Mouse (Mus musculus): ENCODE data around the gene Cnot4. TPM values are rescaled to one million over a fixed set of nuclear protein-coding genes. Genes with fewer than 3 reads are reported as not detected.
"Not testable (repeated sequence)": the region's sequence is repeated elsewhere in the genome, so short reads cannot be mapped to it uniquely, and the experiment has no call there.

Cnot4 gene
- 2.9 and 6.3 TPM in 2 replicates for polyA plus RNA-seq (2012; ENCODE audit: insufficient read depth, low replicate concordance)

- Histone ChIP-seq H3K9me3 (no peaks in the 10 kb centered on the region), H3K36me3 (replicated peaks; ENCODE audit: low read length) (peaks cover 3% of the 10 kb centered on the region), H3K27me3 (replicated peaks) (no peaks in the 10 kb centered on the region), H3K4me3 (replicated peaks) (peak within 1 kb of the TSS; percentile 97), H3K4me1 (peaks cover 31% of the 10 kb centered on the region)
- TF ChIP-seq FLI1 (IDR thresholded peaks at IDR 0.05; ENCODE audit: low read length) (no peak), GATA1 (IDR thresholded peaks at IDR 0.05; ENCODE audit: borderline replicate concordance, low read length) (no peak)
Measured at GRCm38 (mm10) chr6:35133579-35134488, at the start of gene Cnot4. Gene Cnot4, minus strand, starts transcription at chr6:35133724.

GRCm38 (mm10) chr6:35179299-35179698, 45.8 kb upstream of the Cnot4 start:
- not testable (repeated sequence) for H3K4me3 ChIP-seq (replicated peaks); H3K9me3 ChIP-seq; H3K36me3 ChIP-seq (replicated peaks; ENCODE audit: low read length); H3K27me3 ChIP-seq (replicated peaks)
- H3K4me1 ChIP-seq: peaks cover 29% of the 10 kb centered on the region

GRCm38 (mm10) chr6:35177650-35178272, 44.2 kb upstream of the Cnot4 start:
- Histone ChIP-seq H3K36me3 (replicated peaks; ENCODE audit: low read length) (no peaks in the 10 kb centered on the region), H3K27me3 (replicated peaks) (no peaks in the 10 kb centered on the region), H3K4me3 (replicated peaks) (peak overlapping the region; percentile 97), H3K4me1 (peaks cover 23% of the 10 kb centered on the region), H3K9me3 (no peaks in the 10 kb centered on the region)
- TF ChIP-seq GATA1 (IDR thresholded peaks at IDR 0.05; ENCODE audit: borderline replicate concordance, low read length) (no peak), FLI1 (IDR thresholded peaks at IDR 0.05; ENCODE audit: low read length) (no peak)

- Histone ChIP-seq H3K4me1 (peaks cover 21% of the 10 kb centered on the region), H3K36me3 (replicated peaks; ENCODE audit: low read length) (no peaks in the 10 kb centered on the region), H3K27me3 (replicated peaks) (no peaks in the 10 kb centered on the region), H3K9me3 (no peaks in the 10 kb centered on the region), H3K4me3 (replicated peaks) (peak within 1 kb of the TSS; percentile 97)
- no peak for TF ChIP-seq FLI1 (IDR thresholded peaks at IDR 0.05; ENCODE audit: low read length)
- no peak for TF ChIP-seq GATA1 (IDR thresholded peaks at IDR 0.05; ENCODE audit: borderline replicate concordance, low read length)
Measured at GRCm38 (mm10) chr6:35176979-35177649, 43.6 kb upstream of the Cnot4 start, which contains the start of gene Nup205. Gene Nup205, plus strand, starts transcription at chr6:35177421.

GRCm38 (mm10) chr6:35173181-35173580, 39.7 kb upstream of the Cnot4 start:
- Histone ChIP-seq H3K9me3 (0 out of 2 replicates have a peak, but pooled peaks cover 3% of the 10 kb centered on the region), H3K4me3 (replicated peaks) (no peak overlapping the region), H3K36me3 (replicated peaks; ENCODE audit: low read length) (no peaks in the 10 kb centered on the region), H3K4me1 (peaks cover 4% of the 10 kb centered on the region), H3K27me3 (replicated peaks) (peaks cover 3% of the 10 kb centered on the region)
- TF ChIP-seq GATA1 (IDR thresholded peaks at IDR 0.05; ENCODE audit: borderline replicate concordance, low read length) (no peak), FLI1 (IDR thresholded peaks at IDR 0.05; ENCODE audit: low read length) (no peak)

- H3K4me3 ChIP-seq (replicated peaks); H3K4me1 ChIP-seq; H3K36me3 ChIP-seq (replicated peaks; ENCODE audit: low read length); H3K27me3 ChIP-seq (replicated peaks); H3K9me3 ChIP-seq: not testable (repeated sequence)
Measured at GRCm38 (mm10) chr6:35172028-35172427, 38.5 kb upstream of the Cnot4 start.

GRCm38 (mm10) chr6:35169250-35169649, 35.7 kb upstream of the Cnot4 start:
- TF ChIP-seq FLI1 (IDR thresholded peaks at IDR 0.05; ENCODE audit: low read length): no peak
- no peak for TF ChIP-seq GATA1 (IDR thresholded peaks at IDR 0.05; ENCODE audit: borderline replicate concordance, low read length)
- H3K36me3 ChIP-seq (replicated peaks; ENCODE audit: low read length): no peaks in the 10 kb centered on the region
- H3K27me3 ChIP-seq (replicated peaks): peaks cover 7% of the 10 kb centered on the region
- H3K4me3 ChIP-seq (replicated peaks): no peak overlapping the region
- no peaks in the 10 kb centered on the region; the same call in 1 of the 2 replicates for H3K4me1 ChIP-seq
- 0 out of 2 replicates have a peak, but pooled peaks cover 7% of the 10 kb centered on the region for H3K9me3 ChIP-seq

- Histone ChIP-seq H3K36me3 (replicated peaks; ENCODE audit: low read length) (no peaks in the 10 kb centered on the region), H3K27me3 (replicated peaks) (peaks cover 4% of the 10 kb centered on the region), H3K4me3 (replicated peaks) (no peak overlapping the region), H3K4me1 (peaks cover 7% of the 10 kb centered on the region; the same call in 1 of the 2 replicates), H3K9me3 (no peaks in the 10 kb centered on the region)
- TF ChIP-seq FLI1 (IDR thresholded peaks at IDR 0.05; ENCODE audit: low read length): no peak
- no peak for TF ChIP-seq GATA1 (IDR thresholded peaks at IDR 0.05; ENCODE audit: borderline replicate concordance, low read length)
Measured at GRCm38 (mm10) chr6:35154540-35154939, 21.0 kb upstream of the Cnot4 start.

- Histone ChIP-seq H3K4me1 (peaks cover 16% of the 10 kb centered on the region), H3K36me3 (replicated peaks; ENCODE audit: low read length) (peaks cover 7% of the 10 kb centered on the region), H3K9me3 (peaks cover 17% of the 10 kb centered on the region), H3K4me3 (replicated peaks) (no peak overlapping the region), H3K27me3 (replicated peaks) (peaks cover 2% of the 10 kb centered on the region)
- TF ChIP-seq FLI1 (IDR thresholded peaks at IDR 0.05; ENCODE audit: low read length): no peak
Measured at GRCm38 (mm10) chr6:35147726-35148422, 14.3 kb upstream of the Cnot4 start.
